Mouse (Mus musculus) thymus, postnatal 4 days (tissue): Measurements from ENCODE around the gene Arid4b.
A peak's percentile ranks its signal among the peaks of the same experiment; 100 is the strongest.
"Not testable (repeated sequence)": the region's sequence is repeated elsewhere in the genome, so short reads cannot be mapped to it uniquely, and the experiment has no call there.

Source experiments
- DNase-seq: peaks from one replicate; pipeline ENCODE4 v3.0.0; 2021

The Arid4b gene

DNA sequence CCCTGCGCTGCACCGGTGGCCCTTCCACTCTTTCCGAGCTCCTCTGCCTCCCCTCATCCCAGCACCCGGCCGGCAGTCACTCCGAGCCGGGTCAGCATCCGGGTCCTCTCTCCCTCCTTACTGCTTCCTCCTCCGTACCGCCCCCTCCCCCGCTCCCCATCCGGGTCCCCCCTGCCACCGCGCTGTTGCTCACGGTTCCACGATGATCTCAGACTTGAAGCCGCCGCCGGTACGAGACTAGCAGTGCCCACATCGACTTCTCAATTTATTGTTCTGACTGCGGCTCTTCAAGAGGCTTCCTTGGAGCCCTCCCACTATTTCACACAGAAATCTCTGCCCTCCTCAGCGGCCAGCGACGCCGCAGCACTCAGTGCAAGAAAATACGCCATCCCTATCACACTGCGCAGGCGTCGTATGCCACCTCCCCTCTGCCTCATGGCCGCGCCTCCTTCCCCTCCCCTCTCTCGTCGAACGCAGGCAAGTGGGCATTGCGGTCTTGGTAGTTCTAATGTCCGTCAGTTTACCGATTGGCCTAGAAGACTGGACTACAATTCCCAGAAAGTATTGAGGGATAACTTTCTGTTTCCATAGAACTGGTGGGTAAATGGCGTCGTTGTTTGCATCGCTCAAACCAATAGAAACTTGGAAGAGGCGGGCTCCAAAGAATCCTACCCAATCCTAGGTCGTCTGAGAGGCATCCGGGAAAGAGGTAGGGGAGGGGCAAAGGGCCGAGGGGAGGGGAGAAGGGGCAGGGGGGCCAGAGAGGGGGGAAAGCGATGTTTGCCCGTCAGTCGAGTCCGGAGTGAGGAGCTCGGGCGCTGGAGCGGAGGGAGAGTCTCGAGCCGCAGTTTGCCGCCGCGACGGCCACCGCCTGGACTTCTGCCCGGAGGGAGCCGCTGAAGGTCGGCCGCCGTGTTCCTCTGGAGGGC is at the start of gene Arid4b, which contains the start of gene Ggps1:
Arid4b (plus strand) TSS at position 220 of the 929 bp plus-strand sequence.
Ggps1 (minus strand) TSS at position 476 of the 929 bp plus-strand sequence.
- peak; percentile 93 for DNase-seq

DNA sequence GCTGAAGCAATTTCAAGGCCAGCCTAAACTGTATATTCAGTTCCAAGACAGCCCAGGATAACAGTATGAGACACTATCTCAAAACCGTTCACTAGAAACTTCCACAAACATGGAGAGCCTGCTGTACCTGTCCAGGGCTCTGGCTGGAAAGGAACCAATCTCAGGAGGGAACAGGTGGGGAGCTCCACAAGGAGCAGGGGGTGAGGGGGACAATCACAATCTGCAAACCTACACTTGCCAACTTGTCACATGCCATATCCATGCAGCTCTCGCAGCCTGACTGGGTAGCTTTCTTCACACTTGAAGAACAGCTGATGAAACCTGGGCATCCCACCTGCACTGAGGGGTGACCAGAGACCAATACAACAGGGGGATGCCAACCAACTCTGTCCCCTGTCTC is 49.0 kb upstream of the Arid4b start:
- DNase-seq: no peak

DNA sequence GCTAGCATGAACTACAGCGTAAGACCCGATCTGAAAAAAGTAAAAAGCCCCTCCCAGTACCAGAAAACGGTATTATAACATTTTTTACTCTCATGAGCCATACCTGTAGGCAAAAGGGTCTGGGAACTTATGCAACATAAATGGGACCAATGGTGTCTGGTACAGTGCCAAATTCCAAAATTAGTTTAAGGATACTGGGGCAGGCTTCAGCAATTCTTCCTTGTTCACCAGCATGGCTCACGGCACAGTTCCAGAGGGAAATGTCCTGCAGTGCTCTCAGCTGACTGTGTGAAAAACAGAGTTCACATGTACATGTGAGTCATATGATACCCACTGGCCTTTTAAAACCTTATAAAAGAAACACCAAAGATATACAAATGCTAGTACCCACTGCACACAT is 48.5 kb upstream of the Arid4b start:
- DNase-seq: no peak

DNA sequence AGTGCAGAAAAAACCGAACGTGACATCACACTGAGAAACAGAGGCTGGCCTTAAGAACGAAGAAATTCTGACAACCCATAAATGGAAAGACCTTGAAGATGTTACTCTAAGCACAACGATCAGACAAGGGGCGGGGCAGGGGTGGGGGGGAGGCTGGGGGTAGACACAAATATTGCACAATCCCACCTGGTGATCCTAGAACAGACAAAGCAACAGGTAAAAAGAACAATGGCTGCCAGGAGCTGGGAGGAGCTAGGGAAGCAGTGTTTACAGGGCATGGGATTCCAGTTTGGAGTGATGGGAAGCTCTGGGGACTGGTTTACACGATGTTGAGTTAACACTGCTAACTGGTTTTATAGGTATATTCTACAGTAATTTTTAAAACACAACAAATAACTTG is 47.4 kb upstream of the Arid4b start:
- no peak for DNase-seq

DNA sequence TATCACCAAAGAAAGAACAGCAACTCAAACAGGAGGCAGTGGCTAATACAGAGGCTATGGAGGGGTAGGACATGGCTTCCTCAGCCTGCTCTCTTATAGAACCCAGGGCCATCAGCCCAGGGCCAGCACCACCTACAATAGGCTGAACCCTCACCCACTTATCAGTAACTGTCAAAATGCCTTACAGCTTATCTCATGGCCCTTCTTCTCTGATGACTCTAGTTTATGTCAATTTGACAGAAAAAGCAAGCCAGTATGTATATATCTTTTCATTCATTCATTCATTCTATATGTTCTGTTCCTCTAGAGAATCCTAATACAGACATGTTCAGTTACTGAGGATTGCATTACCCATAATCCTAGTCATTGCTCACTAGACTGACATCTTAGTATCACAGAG is 44.7 kb upstream of the Arid4b start:
- no peak for DNase-seq

DNA sequence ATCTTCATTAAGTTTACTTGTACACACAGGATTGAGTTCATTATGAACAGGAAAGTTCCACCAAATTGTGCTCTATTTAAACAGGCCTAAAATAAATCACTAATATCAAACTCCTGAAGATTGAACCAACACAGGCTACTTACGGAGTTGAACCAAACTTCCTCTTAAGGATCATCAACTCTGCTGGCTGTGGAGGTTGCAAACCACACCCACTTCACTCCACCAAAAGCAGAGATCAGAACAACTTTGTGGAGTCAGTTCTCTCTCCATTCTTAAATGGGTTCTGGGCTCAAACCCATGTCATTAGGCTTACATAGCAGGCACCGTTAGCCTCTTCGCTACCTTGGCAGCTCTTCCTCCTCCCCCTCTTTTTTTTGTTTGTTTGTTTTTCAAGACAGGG is 44.2 kb upstream of the Arid4b start:
- DNase-seq: no peak

DNA sequence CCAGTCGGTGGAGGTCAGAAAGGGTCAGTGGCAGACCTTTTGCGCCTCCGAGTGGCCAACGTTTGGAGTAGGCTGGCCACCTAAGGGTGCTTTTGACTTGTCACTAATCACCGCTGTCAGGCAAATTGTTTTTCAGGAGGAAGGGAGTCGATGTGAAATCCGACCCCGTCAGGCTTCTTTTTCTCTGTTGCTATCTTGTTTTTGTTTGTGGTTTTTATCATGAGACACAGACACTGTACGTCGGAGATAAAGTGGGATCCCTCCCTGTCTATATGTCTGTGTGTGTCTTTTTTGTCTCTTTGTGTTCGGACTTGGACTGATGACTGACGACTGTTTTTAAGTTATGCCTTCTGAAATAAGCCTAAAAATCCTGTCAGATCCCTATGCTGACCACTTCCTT is 41.6 kb upstream of the Arid4b start:
- not testable (repeated sequence) for DNase-seq

DNA sequence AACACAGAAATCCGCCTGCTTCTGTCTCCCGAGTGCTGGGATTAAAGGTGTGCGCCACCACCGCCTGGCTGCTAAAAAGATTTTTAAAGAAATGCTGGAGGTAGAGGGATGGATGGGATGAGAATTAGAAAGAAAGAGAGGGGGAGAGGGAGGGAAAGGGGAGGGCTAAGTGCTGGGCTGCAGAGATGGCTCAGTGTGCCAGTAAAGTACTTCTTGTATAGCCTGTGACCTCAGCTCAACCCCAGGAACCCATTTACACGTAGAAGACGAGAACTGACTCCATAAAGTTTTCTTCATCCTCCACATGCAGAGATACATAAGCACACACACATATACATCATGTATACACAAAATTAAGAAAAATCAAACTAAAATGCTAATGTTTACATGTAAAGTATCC is 37.5 kb upstream of the Arid4b start:
- DNase-seq: no peak

DNA sequence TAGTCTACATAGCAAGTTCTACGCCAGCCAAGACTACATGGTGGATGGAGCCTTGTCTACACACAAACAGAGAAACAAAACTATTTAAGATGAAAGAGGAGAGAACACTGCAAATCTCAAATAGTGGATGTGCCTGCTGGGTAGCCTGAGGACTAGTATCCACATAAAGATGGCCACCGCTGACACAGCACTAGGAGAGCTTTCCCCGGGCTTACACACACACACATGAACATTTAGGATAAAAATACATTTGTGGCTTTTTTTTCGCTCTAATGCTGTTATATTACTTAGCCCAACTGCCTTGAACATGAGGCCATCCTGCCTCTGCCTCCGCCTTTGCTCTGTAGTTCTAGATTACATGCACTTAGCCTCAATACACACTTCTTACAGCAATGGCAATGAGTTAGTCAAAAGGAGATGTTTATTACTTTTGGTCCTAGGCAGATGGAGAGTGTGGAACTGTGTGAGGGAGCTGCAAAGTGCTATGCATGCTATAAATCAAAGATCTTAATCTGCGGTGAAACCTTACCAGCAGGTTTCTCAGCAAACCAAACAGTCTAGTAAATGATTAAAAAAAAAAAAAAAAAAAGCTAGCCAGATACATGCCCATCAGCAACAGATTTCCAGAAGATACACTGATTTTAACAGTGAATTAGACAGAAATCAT is 36.7 kb upstream of the Arid4b start:
- no peak for DNase-seq

DNA sequence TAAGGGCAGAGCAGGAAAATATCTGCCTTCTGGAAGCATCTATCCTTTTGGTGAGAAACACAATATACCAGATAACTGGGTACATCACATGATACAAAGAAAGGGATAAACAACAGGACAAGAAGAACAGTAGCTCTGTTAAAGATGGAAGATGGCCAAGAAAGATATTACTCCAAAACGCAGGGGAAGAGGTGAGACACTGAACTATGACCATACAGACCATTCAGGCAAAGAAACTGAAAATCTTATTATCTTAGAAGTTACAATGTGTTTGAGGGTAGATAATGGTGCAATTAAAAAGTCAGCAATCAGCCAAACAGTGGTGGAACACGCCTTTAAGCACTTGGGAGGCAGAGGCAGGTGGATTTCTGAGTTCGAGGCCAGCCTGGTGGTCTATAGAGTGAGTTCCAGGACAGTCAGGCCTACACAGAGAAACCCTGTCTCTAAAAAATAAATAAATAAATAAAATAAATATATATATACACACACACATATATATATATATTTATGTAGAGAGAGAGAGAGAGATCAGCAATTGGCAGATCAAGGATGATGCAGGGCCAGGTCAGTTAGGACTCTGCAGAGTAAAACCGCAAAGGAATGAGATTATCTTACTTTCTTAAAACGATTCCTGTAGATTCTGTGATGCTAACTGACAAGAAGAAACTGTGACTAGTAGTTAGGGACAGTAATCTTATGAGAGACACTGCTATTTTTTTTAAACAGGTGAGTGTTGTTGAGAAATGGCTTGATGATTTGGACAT is 29.5 kb upstream of the Arid4b start:
- no peak for DNase-seq

DNA sequence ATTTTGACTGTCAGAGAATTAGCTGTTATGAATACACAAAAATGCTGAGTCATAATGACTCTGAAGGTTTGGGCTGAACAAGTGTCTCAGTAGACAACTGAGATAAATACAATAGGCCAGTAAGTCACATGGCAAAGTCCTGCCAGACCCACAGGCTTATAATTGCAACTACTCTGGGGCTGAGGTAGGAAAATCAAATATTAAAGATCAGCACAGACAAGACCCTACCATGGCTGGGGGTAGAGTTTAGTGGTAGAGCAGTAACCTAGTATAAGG is 29.0 kb upstream of the Arid4b start:
- no peak for DNase-seq

DNA sequence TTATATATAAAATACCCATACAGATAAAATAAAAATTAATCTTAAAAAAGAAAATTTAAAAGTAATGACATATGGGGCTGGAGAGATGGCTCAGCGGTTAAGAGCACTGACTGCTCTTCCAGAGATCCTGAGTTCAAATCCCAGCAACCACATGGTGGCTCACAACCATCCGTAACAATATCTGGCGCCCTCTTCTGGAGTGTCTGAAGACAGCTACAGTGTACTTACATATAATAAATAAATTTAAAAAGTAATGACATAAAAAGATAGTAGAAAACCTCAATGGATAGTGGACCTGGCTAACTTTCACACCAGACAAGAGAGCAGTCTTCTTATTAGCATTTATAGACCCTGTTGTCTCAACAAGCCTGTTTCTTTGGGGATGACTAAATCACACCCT is 27.7 kb upstream of the Arid4b start:
- not testable (repeated sequence) for DNase-seq

DNA sequence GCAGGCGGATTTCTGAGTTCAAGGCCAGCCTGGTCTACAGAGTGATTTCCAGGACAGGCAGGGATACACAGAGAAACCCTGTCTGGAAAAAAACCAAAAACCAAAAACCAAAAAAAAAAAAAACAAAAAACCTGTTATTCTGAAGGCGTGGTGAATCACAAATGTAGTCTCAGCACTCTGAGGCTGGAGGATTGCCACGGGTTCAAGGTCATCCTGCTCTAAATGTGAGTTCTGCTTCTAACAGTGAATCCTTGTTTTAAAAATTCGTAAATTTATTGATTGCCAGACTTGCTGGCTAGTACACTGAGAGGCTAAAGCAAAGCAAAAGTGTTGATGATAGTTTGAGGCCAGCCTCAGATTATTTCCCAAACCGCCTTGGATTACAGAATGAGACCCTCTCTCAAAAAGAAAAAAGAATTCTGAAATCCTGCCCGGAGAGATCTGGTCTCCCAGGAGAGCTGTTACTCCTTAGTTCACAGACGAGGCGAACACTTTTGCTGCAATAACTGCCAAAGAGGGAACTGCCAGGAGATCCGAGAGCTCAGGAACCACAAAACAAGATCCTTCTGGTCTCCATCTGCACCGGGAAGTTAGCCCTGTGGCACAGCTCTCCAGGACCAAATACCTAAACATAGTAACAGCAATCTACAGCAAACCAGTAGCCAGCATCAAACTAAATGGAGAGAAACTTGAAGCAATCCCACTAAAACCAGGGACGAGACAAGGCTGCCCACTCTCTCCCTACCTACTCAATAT is 27.0 kb upstream of the Arid4b start:
- DNase-seq: no peak

DNA sequence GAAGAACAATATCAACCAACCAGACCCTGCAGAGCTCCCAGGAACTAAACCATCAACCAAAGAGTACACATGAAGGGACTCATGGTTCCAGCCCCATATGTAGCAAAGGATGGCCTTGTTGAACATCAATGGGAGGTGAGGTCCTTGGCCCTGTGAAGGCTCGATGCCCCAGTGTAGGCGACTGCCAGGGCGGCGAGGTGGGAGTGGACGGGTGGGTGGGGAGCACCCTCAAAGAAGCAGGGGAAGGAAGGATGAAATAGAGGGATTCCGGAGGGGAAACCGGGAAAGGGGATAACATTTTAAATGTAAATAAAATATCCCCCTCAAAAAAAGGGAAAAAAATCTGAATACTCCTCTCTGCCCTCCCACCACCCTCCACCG is 24.1 kb upstream of the Arid4b start:
- no peak for DNase-seq

DNA sequence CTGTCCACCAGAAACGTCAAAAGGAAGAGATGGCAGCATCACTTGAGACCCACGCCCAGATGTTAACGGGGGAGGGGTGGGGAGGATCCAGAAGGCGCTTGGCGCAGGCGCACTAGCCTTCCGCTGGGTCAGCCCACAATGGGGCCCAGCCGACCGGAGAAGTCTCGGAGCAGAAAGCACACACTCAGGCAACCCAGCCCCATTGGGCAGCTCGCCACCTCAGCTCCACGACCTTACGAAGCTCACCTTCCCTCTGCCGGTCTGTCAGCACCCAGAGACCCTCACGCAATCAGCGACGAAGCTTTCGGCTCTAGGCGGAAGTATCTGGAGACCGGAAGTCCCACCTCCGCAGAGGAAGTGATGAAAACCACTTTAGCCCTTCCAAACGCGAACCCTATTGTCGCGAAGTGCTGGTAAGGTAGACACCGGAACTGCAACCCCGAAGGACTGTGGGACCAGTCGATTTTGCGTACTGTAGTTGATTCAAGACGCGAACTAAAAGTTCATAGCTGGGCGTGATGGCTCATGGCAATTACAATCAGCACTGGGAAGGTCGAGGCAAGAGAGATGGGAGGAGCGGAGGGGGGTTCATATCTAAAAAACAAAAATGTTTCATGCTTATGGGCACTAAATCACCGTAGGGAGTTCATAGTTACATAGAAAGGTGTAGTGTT is 23.6 kb upstream of the Arid4b start, which contains the start of gene Tbce:
Tbce (minus strand) TSS at position 347 of the 674 bp plus-strand sequence.
- peak; percentile 93 for DNase-seq

DNA sequence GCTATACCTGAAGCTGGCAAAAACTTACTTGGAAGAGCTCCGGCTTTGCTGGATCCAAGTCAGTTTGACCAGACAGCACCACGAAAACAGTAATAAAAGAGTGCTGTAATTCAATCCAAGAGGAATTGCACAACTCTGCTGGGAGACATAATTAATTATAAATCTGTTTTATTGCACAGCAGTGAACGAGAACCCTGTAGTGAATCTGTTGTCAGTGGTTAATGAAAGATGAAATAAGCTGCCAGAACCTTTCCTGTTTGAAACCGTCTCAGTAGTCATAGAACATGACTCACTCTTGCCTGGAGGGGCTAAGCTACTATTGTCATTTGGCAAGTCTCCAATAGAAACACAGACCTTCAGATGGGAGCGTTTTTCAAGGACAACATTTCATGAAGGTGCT is 22.8 kb upstream of the Arid4b start:
- no peak for DNase-seq

DNA sequence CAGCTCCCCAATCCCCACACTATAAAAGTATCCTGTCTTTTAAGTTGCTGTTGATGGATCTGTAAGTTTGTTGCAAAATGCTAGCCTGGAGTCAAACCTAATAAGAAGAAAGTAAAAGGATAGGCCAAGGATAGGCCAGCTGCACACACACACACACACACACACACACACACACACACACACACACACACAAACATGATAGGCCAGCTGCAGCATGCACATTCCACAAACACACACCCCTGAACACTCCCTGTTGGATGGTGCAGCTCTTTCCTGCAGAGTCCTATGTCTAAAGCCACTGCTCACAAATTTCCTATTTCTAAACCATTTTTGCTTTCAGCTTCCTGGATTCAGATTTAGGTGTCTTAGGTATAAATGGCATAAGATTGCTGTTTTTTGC is 19.2 kb upstream of the Arid4b start:
- DNase-seq: no peak

DNA sequence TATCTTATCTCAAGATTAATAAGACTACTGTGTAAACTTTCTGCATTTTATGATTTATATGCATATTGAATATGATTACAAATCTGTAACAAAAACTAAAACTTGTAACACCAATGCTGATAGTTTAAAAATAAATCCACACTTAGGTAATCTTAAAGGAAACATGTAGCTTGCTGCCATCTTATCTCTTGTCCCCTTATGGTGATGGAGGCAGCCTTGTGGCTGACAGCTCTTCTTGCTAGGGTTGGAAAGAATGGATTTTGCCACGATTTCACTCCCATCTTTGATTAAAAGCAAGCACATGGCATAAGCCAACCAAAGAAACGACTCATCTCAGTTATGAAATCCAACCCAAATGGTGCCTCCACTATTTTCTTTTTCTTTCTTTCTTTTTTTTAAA is 18.5 kb upstream of the Arid4b start:
- no peak for DNase-seq

DNA sequence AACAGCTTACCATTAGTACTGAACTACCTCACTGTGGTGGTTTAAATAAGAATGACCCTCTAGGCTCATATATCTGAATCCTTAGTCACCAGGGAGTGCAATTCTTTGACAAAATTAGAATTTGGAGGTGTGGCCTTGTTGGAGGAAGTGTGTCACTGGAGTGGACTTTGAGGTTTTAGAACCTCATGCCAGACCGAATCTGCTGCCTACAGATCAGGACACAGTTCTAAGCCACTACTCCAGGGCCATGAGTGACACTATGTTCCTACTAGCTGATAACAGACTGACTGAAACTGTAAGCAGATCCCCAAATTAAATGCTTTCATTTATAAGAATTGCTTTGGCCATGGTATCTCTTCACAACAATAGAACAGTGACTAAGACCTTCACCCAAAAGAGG is 13.2 kb upstream of the Arid4b start:
- no peak for DNase-seq

DNA sequence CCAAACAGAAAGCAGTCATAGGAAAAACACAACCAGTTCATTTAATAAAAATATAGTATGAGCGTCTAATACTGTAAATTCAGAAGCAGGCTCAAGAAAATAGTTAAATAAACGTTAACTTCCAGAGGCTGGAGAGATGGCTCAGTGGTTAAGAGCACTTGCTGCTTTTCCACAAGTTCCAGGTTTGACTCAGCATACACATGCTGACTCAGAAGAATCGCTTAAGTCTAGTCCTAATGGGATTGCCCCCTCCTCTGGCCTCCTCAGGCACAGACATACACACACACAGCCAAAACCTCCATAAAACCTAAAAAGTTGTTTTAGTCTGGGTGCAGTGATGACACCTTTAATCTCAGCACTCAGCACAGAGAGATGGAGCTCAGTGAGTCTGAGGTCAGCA is 6.2 kb upstream of the Arid4b start:
- DNase-seq: no peak

DNA sequence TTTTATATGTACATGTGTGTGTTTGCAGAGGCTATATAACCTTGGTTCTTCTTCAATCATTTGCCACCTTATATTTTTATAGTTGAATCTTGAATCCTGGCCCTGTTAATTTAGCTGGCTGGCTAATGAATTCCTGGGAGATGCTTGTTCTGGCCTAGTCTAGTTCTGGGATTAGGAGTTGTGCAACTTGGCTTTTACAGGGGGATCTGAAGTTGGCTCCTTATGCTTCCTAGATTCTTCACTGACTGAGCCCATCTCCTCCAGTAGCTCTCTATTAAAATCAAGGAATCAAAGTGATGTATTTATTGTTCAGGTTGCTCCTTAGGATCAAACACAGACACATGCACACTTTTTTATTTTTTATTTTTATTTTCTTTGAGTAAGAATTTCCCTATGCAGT is 3.5 kb upstream of the Arid4b start:
- DNase-seq: no peak
